Mouse (Mus musculus) hindbrain, embryonic 15.5 days (tissue): ENCODE data around the gene Eif5a. TPM values are rescaled to one million over a fixed set of nuclear protein-coding genes. Genes with fewer than 3 reads are reported as not detected.

Experiments
- ATAC-seq: fragments of 200-750 bp; cut with Nextera tagmentation; 2 replicates; pipeline ENCODE4 v1.8.0; 2017; ENCODE audit warnings: low read depth, moderate number of reproducible peaks, moderate TSS enrichment; ENCODE audit not compliant: low FRiP score
- H3K27ac ChIP-seq: fragments of 300-500 bp; sonication (generic); replicated peaks from 2 replicates; pipeline ENCODE4 v1.5.1; 2015; ENCODE audit warnings: mild to moderate bottlenecking, inconsistent platforms
- H3K27me3 ChIP-seq: fragments of 300-500 bp; sonication (generic); 2 replicates; pipeline ENCODE4 v1.6.1; 2015; ENCODE audit warnings: control low read depth, inconsistent platforms
- H3K36me3 ChIP-seq: fragments of 300-500 bp; sonication (generic); 2 replicates; pipeline ENCODE4 v1.6.1; 2015; ENCODE audit warnings: control low read depth, inconsistent platforms
- H3K4me1 ChIP-seq: fragments of 300-500 bp; sonication (generic); replicated peaks from 2 replicates; pipeline ENCODE4 v1.6.1; 2015; ENCODE audit warnings: control low read depth, inconsistent platforms
- H3K4me2 ChIP-seq: fragments of 300-500 bp; sonication (generic); 2 replicates; pipeline ENCODE4 v1.6.1; 2015; ENCODE audit warnings: moderate library complexity, mild to moderate bottlenecking, inconsistent platforms
- H3K4me3 ChIP-seq: fragments of 300-500 bp; sonication (generic); 2 replicates; pipeline ENCODE4 v1.5.1; 2015; ENCODE audit warnings: mild to moderate bottlenecking, inconsistent platforms
- H3K9ac ChIP-seq: fragments of 300-500 bp; sonication (generic); 2 replicates; pipeline ENCODE4 v1.6.1; 2015; ENCODE audit warnings: inconsistent platforms
- H3K9me3 ChIP-seq: fragments of 300-500 bp; sonication (generic); 2 replicates; pipeline ENCODE4 v1.6.1; 2016; ENCODE audit warnings: control low read depth, inconsistent platforms
- WGBS: fragments of 180-500 bp; shearing (Covaris S2); methylation state at CpG from one replicate; pipeline ENCODE4 v1.1.7; 2015; 5-methylcytosine and 5-hydroxymethylcytosine counted together
- polyA plus RNA-seq: library from polyadenylated mRNA; unstranded; fragments of >200 nt; fragmentation: Nextera tagmentation; extraction: Ambion mirVana; gene quantifications from 2 replicates; pipeline ENCODE4 v1.2.1, GENCODE M21; 2015

Eif5a gene
- polyA plus RNA-seq, 1 experiment from 2014 or later: 1,119 TPM

DNA sequence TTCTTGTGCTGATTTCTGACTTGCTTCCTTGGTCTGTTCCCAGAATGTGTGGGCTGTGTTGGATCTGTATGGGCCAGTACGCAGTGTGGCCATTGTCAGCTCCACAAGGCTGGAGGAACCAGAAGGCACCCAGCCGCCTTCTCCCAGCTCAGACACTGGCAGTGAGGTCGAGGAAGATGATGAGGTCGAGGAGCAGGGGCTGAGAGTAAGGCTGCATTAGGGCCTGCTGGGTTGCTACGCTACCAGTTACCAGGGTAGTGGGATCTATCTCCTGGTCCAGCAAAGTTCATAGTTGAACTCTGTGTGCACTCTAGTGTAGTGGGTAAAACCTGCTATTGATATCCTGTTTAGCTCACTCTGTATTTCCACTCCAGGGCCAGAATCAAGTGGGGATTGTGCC, 12.6 kb downstream of the Eif5a start:
- H3K9ac ChIP-seq: no peak overlapping the region
- no peaks in the 10 kb centered on the region for H3K27me3 ChIP-seq
- peaks cover 13% of the 10 kb centered on the region for H3K4me1 ChIP-seq
- no peaks in the 10 kb centered on the region for H3K9me3 ChIP-seq
- H3K36me3 ChIP-seq: peaks cover 88% of the 10 kb centered on the region
- WGBS: 87% methylated on average over 5 of the region's 5 CpGs
- no peak overlapping the region for H3K27ac ChIP-seq
- no peak for ATAC-seq
- no peak overlapping the region for H3K4me3 ChIP-seq
- no peak overlapping the region for H3K4me2 ChIP-seq

DNA sequence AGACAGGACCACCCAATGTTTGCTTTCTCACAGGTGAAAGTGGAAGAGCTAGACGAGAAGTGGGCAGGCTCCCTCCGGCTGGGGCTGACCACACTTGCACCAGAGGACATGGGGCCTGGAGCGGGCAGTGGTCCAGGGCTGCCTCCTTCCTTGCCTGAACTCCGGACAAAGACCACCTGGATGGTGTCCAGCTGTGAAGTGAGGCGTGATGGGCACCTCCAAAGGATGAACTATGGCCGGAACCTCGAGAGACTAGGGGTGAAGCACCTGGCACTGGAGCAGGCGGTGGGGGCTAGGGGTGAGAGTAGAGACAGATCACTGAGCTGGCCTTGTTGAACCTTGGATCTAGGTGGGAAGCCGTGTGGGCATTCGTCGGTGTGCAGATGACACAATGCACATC, 13.1 kb downstream of the Eif5a start:
- Histone ChIP-seq H3K9ac (no peak overlapping the region), H3K27ac (no peak overlapping the region), H3K4me1 (peaks cover 13% of the 10 kb centered on the region), H3K9me3 (no peaks in the 10 kb centered on the region), H3K4me3 (no peak overlapping the region), H3K36me3 (peaks cover 93% of the 10 kb centered on the region), H3K27me3 (no peaks in the 10 kb centered on the region), H3K4me2 (no peak overlapping the region)
- no peak for ATAC-seq
- WGBS: 95% methylated on average over 11 of the region's 11 CpGs

DNA sequence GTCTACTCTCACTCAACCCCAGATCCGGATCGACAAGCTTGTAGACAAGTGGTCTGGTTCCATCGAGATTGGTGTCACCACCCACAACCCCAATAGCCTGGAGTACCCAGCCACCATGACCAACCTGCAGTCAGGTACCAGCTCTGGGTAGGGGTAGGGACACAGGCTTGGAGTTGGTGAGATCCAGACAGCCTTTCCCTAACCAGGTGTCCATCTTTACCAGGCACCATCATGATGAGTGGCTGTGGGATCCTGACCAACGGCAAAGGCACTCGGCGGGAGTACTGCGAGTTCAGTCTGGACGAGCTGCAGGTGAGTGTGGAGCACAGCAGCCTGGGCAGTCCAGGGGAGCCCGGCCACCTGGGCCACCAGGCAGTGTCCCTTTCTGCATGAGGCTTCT, 17.4 kb downstream of the Eif5a start:
- Histone ChIP-seq H3K9me3 (no peaks in the 10 kb centered on the region), H3K36me3 (peaks cover 58% of the 10 kb centered on the region), H3K4me3 (no peak overlapping the region), H3K27me3 (no peaks in the 10 kb centered on the region), H3K4me2 (no peak overlapping the region), H3K9ac (no peak overlapping the region), H3K27ac (no peak overlapping the region), H3K4me1 (peaks cover 24% of the 10 kb centered on the region)
- ATAC-seq: no peak
- 94% methylated on average over 9 of the region's 9 CpGs for WGBS

DNA sequence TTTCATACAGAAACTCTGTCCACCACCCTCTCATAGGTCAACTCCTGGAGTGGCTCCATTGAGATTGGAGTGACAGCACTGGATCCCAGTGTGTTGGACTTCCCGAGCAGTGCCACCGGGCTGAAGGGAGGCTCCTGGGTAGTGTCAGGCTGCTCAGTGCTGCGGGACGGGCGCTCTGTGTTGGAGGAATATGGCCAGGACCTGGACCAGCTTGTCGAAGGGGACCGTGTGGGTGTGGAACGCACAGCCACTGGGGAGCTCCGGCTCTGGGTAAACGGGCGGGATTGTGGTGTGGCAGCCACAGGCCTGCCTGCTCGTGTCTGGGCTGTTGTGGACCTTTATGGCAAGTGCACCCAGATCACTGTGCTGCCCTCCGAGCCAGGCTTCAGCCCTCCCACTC, 18.8 kb downstream of the Eif5a start:
- H3K9ac ChIP-seq: peak overlapping the region; percentile 94; the same call in 1 of the 2 replicates
- 89% methylated on average over 13 of the region's 13 CpGs for WGBS
- H3K4me1 ChIP-seq: peaks cover 34% of the 10 kb centered on the region

DNA sequence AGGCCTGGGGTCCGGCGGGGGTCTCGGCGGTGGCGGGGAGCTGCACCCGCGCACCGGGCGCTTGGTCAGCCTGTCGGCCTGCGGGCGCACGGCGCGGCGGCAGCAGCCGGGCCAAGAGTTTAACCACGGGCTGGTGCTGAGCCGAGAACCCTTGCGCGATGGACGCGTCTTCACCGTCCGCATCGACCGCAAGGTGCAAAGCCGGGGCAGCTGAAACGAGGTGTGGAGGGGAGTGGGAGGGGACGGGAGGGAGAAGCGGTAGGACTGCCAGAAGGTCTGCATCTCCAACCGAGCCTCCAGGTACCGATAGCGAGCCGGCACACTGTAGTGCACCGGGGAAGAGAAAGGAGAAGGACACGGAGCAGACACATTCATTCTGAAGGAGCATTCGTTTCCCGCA, 19.8 kb downstream of the Eif5a start:
- H3K9me3 ChIP-seq: no peaks in the 10 kb centered on the region
- H3K27ac ChIP-seq: peak overlapping the region; percentile 97
- H3K4me2 ChIP-seq: peak overlapping the region; percentile 88
- WGBS: under 1% methylated on average over 39 of the region's 39 CpGs
- peak overlapping the region; percentile 91 for H3K4me3 ChIP-seq
- H3K36me3 ChIP-seq: peaks cover 35% of the 10 kb centered on the region
- peaks cover 34% of the 10 kb centered on the region for H3K4me1 ChIP-seq
- peak overlapping the region; percentile 94 for H3K9ac ChIP-seq
- H3K27me3 ChIP-seq: no peaks in the 10 kb centered on the region
- ATAC-seq: peak; percentile 1; the same call in 1 of the 2 replicates

More for the DNA sequence above, 18.8 kb downstream of the Eif5a start:
- H3K27me3 ChIP-seq: no peaks in the 10 kb centered on the region
- H3K36me3 ChIP-seq: peaks cover 45% of the 10 kb centered on the region
- peak overlapping the region; percentile 88 for H3K4me2 ChIP-seq
- peak overlapping the region; percentile 91 for H3K4me3 ChIP-seq
- no peak overlapping the region for H3K27ac ChIP-seq
- no peak for ATAC-seq
- no peaks in the 10 kb centered on the region for H3K9me3 ChIP-seq

DNA sequence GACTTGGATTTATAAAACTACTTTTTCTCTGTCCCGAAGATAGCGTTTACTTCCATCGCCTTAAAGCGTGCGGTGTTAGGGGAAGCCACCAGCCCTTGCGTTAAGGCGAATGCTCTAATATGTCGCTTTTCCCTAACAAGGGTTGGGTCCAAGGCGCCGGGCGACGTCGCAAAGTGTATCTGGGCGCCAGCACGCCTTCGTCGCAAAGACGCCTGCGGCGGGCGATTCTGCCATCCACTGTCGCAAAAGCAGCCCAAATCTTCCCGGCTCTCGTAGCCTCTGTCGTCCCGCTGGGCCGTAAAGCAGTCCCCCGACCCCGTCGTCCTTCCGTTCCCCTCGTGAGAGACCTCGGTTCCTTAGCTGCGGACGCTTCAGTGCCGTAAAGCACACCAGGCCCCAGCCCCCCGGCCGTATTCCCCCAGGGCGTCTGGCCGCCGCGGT, 20.3 kb downstream of the Eif5a start:
- H3K4me3 ChIP-seq: peak overlapping the region; percentile 91
- 0% methylated on average over 38 of the region's 42 CpGs for WGBS
- H3K4me2 ChIP-seq: peak overlapping the region; percentile 88
- peaks cover 30% of the 10 kb centered on the region for H3K36me3 ChIP-seq
- no peaks in the 10 kb centered on the region for H3K9me3 ChIP-seq
- ATAC-seq: peak; percentile 76
- no peaks in the 10 kb centered on the region for H3K27me3 ChIP-seq
- H3K27ac ChIP-seq: peak overlapping the region; percentile 97
- peak overlapping the region; percentile 94 for H3K9ac ChIP-seq
- peaks cover 34% of the 10 kb centered on the region for H3K4me1 ChIP-seq

DNA sequence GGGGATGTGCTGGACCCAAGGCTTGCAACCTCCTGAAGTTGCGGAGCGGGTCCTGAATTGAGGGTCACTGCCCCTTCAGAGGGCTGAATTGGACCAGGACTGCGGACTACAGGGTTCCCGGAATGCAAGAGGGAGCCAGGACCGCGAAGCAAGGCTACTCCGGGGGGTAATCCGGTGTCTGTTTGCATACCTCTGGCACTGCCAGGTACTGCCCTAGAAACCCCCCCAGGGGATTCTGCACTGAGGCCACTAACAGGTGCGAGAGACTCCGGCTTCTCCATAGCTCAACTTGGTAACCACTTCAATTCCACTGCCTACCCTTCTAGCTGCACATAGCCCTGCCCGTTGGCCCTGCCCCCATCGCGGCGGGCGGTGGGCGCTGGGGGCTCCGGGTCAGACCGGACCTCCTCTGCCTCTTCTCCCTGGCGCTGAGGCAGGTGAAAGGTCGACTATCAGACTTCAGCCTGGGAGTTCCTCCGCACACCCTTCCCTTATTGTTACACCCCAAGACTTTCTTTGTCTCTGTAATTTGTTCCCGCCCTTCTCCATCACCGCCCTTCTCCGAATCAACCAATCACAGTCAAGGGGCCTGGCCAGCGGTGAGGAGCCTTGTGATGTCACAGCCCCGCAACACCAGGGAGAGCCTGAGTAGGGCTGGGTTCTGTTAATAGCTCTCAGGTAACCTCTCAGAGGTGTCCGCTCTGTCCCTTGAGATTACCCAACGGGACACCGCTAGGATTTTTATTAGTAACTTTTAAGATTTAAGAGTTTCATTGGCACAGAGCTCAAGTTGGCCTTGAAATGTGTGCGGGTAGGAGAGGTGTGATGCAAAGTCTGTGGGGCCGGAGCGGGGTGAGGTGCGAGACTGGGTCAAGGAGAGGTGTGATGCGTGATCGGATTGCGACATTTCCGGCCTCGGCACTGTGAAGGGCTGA, 21.0 kb downstream of the Eif5a start, which contains the start of the genes 2810408A11Rik and Neurl4:
2810408A11Rik (minus strand) TSS at position 517 of the 935 bp plus-strand sequence.
Neurl4 (plus strand) TSS at position 602 of the 935 bp plus-strand sequence.
- ATAC-seq: peak; percentile 95
- H3K9me3 ChIP-seq: no peaks in the 10 kb centered on the region
- peak within 1 kb of the TSS; percentile 91 for H3K4me3 ChIP-seq
- H3K9ac ChIP-seq: peak within 1 kb of the TSS; percentile 94
- peaks cover 34% of the 10 kb centered on the region for H3K4me1 ChIP-seq
- no peaks in the 10 kb centered on the region for H3K27me3 ChIP-seq
- peak within 1 kb of the TSS; percentile 88 for H3K4me2 ChIP-seq
- H3K27ac ChIP-seq: peak within 1 kb of the TSS; percentile 97
- H3K36me3 ChIP-seq: peaks cover 23% of the 10 kb centered on the region
- WGBS: under 1% methylated on average over 38 of the region's 38 CpGs

DNA sequence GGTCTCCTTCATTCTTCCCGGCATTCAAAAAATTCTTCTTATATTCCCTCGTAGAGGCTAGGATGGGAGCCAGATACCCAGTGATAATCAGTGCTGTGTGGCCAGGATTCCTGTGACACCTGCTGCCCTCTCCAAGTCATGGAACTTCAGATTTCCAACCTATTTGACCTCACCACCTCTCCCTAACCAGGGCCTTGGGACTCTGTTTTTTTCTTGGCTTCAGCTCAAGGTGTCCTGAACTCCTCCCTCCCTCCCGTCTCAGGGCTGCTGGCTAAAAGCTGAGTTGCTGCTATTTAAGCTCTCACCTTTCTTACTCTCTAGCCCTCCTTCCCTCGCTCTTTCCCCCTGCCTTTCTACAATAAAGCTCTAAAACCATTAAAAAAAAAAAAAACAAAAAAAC, 21.9 kb downstream of the Eif5a start:
- H3K4me2 ChIP-seq: peak overlapping the region; percentile 88
- H3K9ac ChIP-seq: peak overlapping the region; percentile 94
- no peaks in the 10 kb centered on the region for H3K27me3 ChIP-seq
- ATAC-seq: no peak
- peak overlapping the region; percentile 91 for H3K4me3 ChIP-seq
- no peaks in the 10 kb centered on the region for H3K9me3 ChIP-seq
- WGBS: 14% methylated on average over 4 of the region's 4 CpGs
- peaks cover 34% of the 10 kb centered on the region for H3K4me1 ChIP-seq
- peak overlapping the region; percentile 97 for H3K27ac ChIP-seq
- H3K36me3 ChIP-seq: peaks cover 15% of the 10 kb centered on the region

DNA sequence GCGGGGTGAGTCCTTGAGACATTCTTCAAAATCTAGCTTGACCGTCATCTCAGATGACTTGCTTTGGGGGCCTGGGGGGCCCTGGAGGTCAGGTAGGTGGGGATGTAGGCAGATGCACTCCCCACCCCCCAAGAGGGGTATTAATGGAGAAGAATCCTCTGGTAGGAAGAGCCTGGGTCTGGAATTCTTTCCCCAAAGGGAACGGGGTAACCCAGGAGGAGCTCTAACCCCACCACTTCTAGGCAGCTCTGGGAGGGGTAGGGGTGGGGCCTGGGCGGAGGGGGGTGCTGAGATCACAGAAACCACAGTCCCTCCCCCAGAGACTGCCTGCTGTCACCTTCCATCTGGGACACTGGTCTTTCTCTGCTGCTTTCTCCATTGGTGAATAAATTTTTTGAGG, 26.5 kb downstream of the Eif5a start, which contains the start of gene Acap1:
Acap1 (minus strand) TSS at position 249 of the 400 bp plus-strand sequence.
- Histone ChIP-seq H3K9ac (no peak within 1 kb of the TSS), H3K4me2 (no peak within 1 kb of the TSS), H3K27me3 (no peaks in the 10 kb centered on the region), H3K27ac (no peak within 1 kb of the TSS), H3K4me3 (no peak within 1 kb of the TSS), H3K4me1 (peaks cover 17% of the 10 kb centered on the region), H3K9me3 (no peaks in the 10 kb centered on the region), H3K36me3 (no peaks in the 10 kb centered on the region)
- no peak for ATAC-seq
- 78% methylated on average over 4 of the region's 4 CpGs for WGBS

DNA sequence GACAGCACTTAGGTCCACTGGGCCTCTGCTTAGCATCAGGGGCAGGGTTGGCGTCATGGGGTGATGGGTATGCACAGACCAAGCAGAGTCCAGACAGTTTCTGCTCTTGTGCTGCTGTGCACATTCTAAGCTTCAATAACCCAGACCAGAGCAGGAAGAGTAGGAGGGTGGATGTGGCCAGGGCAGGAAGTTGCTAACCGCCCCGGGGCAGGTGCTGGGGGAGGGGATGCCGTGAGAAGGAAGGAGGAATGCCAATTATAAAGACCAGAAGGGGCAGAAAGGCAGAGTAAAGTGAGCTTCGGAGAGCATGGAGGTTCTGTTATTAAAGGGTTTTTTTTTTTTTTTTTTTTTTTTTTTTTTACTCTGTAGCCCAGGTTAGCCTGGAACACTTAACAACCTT, 27.1 kb downstream of the Eif5a start:
- Histone ChIP-seq H3K36me3 (no peaks in the 10 kb centered on the region), H3K4me1 (peaks cover 13% of the 10 kb centered on the region), H3K9me3 (no peaks in the 10 kb centered on the region), H3K27me3 (no peaks in the 10 kb centered on the region), H3K9ac (no peak overlapping the region), H3K27ac (no peak overlapping the region), H3K4me3 (no peak overlapping the region), H3K4me2 (no peak overlapping the region)
- ATAC-seq: no peak
- WGBS: 83% methylated on average over 5 of the region's 5 CpGs

DNA sequence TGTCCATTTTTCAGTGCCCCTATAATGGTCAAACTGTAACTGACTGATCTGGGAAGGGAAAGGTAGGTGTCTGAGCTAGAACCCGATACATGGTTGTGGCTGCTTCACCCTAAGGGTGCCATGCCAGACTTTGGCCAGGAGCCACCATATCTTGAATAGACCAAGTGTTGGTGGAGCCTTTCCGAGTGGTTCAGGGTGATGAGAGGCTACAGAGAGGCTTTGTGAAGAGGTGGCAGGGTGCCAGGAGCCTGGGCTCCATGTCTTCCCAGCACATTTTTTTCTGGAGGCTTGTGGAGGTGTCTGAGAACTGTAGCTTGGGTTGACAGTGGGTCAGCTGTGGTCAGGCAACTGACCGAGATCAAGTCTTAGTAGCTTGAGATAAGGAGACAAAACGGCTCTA, 30.3 kb downstream of the Eif5a start:
- 64% methylated on average over 4 of the region's 4 CpGs for WGBS
- Histone ChIP-seq H3K27me3 (no peaks in the 10 kb centered on the region), H3K4me3 (no peak overlapping the region), H3K36me3 (no peaks in the 10 kb centered on the region), H3K4me1 (no peaks in the 10 kb centered on the region), H3K4me2 (no peak overlapping the region), H3K9me3 (no peaks in the 10 kb centered on the region), H3K27ac (no peak overlapping the region), H3K9ac (no peak overlapping the region)
- no peak for ATAC-seq

DNA sequence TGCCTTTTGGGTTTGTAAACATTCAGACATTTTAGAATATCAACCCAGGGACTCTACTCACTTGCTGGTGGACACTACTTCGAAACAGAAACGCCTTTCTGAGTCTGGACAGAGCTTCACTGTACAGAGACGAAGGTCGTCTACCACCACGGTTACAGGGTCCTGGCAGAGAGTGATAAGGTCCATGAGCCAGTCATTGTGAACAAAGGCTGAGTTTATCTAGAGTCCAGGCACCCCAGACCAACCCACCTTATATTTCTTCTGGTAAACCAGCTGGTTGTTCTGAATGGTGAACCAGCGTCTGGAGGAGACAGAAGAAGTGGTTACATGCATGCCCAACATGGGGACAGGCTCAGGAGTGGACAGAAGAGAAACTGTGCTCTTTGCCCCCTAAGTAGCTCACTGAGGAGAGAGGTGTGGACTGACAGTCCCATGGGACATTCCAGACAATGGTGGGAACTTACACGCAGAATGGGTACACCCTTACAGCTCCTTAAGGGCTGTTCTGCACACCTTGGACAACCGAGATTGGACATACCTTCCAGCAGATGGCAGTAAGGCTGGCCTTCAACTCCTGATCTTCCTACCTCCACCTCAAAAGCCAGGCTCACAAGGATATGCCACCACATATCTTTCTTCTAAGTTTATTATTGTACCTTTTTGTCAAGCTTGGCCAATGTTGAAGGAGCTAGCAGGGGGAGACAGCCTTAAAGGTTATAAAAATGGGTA, 34.7 kb downstream of the Eif5a start:
- Histone ChIP-seq H3K9ac (no peak overlapping the region), H3K4me1 (no peaks in the 10 kb centered on the region), H3K36me3 (no peaks in the 10 kb centered on the region), H3K27me3 (peaks cover under 1% of the 10 kb centered on the region; the same call in 1 of the 2 replicates), H3K27ac (no peak overlapping the region), H3K9me3 (no peaks in the 10 kb centered on the region), H3K4me2 (no peak overlapping the region), H3K4me3 (no peak overlapping the region)
- WGBS: 78% methylated on average over 8 of the region's 8 CpGs
- ATAC-seq: no peak
